Mouse (Mus musculus) 416B (cell line): ENCODE measurements around the gene Patl2.

ENCODE experiments used
- DNase-seq: peaks from one replicate; pipeline ENCODE4 v3.0.0; 2011; ENCODE audit warnings: low read depth

The Patl2 gene

DNA sequence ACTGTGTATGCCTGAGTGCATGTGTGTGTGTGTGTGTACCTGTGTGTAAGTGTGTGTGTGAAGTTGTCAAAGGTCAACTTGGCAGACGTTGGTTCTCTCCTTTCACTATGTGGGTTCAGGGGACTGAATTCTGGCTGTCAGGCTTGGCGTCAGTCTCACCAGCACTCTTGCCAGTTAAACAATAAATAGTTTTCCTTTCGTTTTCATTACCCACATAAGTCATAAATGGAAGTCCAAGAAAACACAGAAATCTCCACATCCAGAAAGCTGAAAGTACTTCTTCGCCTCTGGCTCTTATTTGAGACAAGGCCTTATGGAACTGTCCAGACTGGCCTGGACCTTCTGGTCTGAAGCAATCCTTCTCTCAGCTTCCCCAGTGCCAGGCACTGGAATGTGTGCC, 40.2 kb downstream of the Patl2 start:
- DNase-seq = peak; percentile 36

DNA sequence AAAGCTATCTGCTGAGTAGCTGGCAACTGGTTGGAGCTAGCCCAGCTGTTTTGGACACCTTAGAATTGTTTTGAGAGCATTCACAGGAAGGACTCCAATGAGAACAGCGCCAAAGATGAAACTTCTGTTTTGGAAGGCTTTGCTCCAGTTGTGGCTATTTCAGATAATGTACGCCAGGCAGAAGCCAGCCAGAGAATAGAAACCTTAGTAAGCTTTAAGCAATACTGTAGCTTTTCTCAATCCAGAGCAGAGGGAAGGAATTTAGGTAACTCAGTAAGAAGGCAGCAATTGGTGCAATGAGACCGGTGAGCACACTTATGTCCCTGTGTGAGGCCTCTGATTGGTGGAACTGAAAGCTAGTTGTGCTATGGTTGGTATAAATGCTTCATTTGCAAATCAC, 42.9 kb downstream of the Patl2 start:
- no peak for DNase-seq

DNA sequence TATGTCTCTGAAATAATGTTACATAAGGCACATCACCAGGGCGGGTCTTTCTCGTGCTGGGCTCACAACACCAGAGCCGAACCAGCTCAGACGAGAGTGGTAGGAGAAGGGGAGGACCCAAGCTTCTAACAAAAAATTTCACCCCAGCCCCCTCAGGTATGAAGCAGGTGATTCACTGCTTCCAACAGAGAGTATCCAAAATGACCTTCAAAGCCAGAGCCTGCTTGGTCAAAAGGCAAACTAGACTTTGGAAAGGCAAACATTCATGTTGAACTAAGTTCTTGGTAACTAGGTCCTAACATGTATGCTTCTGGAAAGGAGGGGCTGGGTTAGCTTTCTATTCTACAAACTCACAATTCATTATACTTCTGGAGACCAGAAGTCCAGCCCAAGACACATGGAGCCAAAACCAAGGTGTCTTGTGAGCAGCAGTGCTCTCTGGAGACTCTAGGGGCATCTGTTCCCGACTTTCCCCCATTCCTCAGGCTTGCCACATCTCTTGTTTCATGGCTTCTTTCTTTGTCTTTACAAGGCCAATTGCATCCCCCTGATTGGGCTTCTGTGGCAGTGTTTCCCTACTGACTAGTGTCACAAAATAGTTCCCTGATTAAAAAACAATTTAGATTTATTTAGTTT, 44.5 kb downstream of the Patl2 start:
- no peak for DNase-seq

DNA sequence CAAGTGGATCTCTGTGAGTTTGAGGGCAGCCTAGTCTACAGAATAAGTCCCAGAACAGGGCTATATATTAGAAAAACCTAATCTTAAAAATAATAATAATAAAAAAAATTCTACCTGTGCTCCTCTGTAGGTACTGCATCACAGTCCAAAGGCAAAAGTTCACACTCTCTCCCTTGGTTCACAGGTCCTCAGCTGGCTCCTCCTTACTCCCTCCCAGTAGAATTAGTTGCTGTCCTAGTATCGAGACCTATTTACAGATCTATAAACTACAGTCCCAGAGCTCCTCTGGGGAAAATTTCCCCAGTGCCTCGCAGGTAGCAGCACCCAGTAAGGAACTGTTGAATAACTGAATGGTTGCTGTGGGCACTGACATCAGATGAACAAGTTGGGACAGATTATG, 45.2 kb downstream of the Patl2 start:
- DNase-seq = no peak

DNA sequence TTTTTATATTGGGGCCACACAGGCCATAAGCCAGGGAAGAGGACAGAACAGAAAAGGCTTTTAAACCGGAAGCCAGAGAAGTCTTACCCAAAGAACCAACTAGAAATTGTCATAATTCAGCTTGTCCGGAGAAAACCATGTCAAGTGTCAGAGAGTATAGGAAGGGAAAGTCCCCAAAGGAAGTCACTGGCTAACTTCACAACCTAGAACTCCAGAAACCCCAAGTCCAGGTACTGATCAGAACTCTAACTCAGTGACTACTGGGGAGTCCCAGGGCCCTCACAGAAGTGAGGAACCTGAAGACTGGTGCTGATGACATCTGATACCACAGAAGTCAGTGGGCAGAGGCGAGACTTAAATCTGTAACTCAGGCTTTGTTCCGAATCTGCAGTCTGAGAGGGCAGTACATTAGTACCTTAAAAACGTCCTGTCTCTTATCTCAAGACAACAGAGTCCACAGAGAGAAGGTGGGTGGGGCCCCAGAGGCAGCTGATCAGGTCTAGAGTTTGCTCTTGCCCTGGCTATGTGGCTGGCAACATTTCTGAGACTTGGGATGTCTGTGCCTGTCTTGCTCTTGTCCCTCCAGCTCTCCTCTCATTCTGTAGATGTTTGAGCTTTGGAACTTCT, 48.0 kb downstream of the Patl2 start:
- DNase-seq = peak; percentile 43

DNA sequence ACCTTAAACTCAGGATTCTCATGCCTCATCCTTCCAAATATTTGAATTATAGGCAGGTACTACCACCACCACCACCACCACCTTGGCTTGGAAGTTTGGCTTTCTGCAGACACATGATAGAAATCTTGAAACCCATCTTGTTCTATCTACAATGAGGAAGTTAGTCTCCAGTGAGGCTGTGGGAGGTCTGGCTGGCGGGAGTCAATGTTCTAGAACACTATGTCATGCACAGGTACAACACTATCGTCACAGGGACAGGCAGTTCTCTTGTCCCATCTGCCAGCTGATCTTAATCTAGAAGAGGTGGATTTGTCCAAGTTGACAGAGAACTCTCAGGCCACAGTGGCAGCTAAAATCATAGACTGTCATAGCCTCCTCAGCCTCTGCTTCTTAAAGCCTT, 53.4 kb downstream of the Patl2 start:
- no peak for DNase-seq

DNA sequence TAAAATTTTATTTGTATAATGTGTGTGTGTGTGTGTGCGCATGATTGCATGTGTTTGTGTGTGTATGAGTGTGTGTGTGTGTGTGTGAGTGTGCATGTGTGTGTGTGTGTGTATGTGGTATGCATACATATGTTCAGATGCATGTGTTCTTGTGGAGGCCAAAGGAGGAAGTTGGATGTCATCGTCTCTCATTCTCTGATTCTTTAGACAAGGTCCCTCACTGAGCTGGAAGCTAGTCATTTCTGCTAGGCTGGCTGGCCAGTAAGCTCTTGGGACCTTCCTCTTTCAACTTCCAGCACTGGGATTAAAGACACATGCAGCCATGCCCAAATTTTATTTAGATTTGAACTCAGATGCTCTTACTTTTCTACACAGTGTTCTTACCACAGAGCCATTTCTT, 53.9 kb downstream of the Patl2 start:
- no peak for DNase-seq

DNA sequence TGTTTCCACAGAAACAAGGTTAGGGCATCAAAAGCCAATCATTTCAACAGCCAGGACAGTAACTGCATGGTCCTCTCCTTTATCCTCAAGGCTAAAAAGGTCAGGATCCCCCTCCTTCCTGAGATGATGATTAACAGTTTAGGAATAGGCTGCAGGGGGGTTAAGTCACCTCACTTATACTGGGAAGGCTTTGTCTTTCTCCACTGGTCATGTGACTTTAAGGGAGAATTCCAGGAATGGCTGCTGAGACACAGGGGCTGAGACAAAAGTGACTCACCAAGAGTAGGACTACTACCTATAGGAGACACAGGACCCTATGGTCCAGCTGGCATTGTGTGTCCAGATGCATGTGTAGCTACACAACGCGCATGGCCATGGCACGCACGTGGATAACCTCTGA, 58.4 kb downstream of the Patl2 start:
- no peak for DNase-seq

DNA sequence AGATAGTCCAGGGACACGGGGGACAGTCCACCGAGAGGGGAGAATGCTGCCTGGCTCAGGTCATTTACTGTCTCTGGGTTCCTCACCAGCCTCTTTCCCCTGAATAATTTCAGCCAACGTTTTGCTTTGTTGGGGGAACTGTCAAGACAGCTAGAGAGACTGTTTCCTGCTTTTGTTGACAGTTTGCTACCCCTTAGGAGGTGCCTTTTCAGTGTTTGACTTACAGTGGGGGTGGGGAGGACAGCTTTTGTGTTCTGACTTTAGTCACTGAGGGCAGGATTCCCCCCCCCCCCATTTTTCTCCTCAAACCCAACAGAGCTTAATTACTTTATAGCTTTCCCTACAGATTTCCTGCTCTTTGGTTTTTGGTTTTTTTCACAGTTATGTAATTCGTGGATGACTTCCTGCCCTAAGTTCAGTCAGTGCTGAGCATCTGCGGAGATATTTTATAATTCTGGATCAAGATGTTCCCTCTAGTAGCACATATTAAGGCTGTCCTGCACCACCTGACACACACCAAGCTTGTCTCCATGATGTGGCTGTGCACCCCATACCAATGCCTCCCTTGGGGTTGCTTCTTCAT, 59.1 kb downstream of the Patl2 start:
- DNase-seq = no peak

DNA sequence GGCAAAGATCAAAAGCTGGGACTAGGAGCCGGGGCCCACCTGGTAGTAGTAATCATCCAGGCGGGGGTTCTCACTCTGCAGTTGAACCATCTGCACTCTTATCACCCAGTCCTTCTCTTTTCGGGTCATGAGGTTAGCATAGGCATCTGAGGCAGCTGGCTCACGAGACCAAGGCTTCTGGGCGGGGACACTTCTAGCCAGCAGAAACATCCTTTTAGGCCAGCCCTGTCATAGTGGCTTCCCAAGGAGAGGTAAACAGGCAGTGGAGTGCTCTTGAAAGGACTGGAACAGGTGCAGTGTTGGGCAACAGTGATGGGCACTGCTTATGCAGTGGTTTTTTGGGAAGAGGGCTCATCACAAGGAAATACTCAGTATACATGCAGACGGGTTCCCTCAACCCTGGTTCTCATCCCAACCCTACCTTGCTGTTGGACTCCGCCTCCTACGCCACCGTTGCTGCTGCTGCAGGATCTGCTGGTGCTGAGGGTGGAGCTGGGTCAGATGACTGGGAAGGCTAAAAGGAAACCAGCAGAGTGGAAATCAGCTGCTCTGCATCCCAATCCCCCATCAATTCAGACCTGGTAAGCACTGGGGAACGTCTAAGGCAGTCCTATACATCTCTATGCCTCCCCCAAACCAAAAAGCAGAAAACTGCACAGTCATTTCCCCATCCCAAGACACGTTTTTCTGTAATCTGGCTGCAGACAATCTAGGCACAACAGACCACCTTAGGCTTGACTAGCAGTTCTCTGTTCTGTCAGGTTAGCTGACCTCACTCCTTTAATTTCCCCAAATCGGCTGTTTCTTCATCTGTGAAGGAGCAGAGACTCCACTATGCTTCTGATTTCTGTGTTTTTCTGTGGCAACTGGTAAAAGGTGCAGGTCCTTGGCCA, 60.1 kb downstream of the Patl2 start:
- peak; percentile 25 for DNase-seq

DNA sequence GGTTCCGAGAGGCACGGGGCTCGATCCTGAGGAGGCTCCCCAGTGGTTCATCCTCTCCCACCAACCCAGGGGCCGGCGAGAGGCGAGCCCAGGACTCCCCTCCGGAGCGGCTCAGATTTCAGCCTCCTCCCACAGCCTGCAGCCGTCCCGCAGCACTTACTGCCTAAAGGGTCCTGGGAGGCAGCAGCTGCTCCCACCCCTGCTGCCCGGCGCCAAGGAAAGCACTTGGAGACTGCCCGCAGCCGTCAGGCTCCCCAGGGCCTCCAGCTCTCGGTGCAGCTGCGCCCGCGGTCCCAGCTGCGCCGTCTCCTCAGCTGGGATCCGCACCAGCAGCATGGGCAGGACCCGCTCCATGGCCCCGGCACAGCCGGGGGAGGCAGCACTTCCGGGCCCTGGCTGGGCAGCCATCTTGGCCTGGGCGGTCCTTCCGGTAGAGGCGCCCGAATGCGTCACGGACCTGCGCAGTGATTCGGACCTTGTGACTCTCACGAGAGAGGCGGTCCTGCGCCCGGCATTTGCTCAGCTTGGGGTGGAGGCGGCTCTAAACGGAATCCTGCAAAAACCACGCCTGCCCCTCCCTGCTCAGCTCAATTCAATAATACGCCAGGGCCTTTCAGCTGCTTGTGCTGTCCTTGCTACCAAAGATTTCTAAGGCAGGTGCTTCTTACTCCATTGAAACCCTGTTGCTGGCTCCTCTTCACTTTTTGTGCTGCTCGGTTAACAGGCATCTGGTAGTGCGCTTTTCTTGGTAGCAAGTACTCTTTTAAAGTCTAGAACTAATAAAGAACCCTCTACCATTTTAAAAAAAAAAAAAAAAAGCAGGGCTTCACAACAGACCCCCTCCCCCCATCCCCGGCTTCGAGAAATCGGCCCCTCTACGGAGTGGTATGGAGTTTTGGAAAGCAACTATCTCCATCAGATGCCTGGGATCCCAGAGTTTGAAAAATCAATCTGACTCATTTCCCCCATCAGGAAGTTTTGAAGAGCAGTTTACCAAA, 67.7 kb downstream of the Patl2 start, which contains the start of gene Spg11:
Spg11 (minus strand) TSS at position 426 of the 998 bp plus-strand sequence.
- peak; percentile 97 for DNase-seq

DNA sequence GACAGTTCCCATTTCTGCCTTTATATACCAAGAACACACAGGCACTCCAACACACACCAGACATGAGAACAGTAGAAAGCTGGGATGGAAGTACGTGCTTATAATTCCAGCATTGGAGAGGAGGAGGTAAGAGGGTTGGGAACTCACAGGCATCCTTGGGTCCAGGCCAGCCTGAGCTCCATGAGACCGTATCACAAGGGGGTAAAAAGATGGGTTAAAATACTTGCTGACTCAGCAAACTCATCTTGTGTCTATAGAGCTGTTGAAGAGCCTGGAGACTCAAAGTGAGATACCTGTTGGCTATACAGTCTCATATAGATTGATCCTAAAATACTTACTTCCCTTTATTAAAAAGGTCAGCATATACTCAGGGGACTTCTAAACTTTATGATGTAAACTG, 69.1 kb downstream of the Patl2 start:
- DNase-seq = no peak

DNA sequence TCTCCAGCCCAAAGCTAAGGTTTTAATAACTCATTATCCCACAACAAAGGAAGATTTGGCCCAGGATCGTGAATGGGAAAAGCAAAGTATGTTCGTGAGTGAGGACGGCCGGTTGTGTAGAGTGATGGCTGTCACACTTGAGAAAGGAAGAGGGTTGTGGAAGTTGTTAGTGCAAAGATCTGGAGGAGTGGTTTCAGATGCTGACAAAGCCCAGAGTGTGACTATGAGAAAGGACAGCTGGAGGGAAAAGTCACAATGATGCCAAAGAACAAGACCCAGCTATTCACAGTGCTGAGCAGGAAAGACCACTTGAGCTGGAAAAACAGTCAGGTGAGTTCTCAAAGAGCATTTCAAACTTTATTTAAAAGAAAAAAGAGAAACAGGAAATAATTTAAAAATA, 76.3 kb downstream of the Patl2 start:
- no peak for DNase-seq

DNA sequence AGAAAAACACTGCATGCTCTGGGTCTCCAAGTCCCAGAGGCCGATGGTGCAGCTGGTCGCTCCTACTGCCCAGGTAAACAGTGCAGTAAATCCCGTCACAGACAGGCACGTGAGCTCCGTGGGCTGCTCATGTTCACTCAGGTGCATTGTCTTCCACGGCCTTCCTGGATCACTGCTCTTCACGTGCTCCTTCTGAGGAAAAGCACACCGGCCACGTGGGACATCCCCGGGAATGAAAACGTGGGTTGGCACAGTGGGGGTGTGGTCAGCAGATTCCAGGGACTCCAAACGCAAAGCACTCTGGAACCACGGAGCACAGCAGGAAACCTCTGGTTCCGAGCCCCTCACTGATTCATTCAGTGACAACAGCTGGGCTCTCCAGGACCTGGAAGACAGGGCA, 77.9 kb downstream of the Patl2 start:
- DNase-seq = no peak

DNA sequence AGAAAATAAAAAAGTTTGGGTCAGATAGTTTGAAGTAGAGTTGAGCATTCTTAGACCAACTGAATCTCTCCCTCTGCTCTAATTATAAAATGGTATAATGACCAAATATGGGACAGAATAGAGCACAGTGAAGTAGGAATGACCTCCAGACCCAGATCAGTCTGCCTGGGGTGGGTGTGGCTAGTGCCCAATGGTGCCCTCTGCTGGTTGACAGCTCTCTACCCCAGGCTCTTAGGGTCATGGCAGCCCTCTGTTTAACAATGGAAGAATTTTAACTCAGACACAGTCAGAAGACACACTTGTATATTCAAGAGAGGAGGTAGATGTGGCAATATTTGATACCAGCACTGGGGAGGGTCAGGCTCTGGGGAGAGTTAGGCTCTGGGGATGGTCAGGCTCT, 83.9 kb downstream of the Patl2 start:
- peak; percentile 61 for DNase-seq

DNA sequence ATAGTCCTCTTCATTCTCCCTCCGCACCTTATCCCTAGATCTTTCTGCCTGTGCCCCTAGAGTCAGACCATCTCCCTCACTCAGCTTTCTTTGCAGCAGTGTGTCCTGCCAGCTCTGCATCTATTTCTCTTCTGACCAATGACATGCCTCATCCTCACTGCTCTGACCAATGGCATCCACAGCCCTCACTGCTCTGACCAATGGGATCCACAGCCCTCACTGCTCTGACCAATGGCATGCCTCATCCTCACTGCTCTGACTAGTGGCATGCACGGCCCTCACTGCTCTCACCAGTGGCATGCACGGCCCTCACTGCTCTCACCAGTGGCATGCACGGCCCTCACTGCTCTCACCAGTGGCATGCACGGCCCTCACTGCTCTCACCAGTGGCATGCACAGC, 88.3 kb downstream of the Patl2 start:
- DNase-seq = peak; percentile 19

DNA sequence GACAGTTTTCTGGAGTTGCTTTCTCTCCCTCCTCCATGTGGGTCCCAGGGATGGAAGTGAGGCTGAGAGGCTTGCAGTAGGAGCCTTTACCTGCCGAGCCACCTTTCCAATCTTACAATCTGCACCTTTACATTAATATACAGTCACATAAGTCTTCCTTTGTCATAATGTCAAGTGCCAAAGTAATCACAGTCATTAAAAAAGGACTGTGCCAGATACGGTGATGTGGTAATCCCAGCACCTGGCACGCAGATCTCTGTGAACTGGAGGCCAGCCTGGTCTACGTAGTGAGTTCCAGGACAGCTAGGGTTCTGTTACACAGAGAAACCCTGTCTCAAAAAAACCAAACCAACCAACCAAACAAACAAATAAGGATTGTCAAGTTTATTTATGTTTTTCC, 92.1 kb downstream of the Patl2 start:
- DNase-seq = no peak

DNA sequence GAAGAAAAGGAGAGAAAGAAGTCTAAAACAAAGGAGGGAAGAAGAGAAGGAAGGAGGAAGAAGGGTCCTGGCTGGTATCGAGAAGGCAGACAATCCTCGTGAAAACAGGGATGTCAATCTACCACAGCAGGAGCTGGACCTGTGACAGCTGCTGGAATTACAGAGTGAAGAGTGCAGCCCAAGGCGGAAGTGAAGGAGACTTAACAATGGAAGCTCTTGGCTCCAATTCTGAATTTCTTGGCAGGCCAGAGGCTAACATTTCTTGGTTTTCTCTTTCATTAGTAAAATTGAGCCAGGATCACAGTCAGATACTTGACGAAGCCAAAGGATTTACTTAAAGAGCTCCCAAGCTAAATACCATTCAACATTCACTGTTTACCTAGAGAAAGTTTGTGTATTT, 99.5 kb downstream of the Patl2 start:
- DNase-seq = no peak

DNA sequence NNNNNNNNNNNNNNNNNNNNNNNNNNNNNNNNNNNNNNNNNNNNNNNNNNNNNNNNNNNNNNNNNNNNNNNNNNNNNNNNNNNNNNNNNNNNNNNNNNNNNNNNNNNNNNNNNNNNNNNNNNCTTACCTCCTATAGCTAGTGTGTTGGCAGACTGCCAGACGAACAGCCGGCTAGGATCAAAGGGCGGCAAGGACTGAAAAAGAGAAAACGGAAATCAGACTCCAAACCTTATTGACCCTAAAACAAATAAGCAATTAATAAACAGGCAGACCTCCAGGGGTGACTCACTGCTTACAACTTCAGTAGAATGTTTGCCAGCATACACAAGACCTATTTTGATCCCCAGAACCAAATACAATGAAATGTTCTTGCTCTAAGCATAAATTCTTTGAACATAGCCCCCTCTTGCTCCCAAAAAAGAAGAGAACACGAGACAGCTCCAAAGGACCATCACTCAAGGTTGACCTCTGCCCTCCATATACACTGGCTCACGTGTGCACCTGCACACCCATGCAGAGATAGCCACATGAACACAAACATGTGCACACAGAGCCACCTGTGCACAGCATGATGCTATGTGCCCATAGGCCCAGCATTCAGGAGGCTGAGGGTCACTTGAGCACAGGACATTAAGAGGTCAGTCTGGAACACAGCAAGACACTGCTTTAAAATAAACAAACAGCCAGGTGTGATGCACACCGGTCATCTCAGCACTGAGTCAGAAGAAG, 104.1 kb downstream of the Patl2 start:
- no peak for DNase-seq
